Mouse (Mus musculus): ENCODE results near the gene Olfr1395.

- TF ChIP-seq GATA1 (IDR thresholded peaks at IDR 0.05; ENCODE audit: low read length) (no peak), TAL1 (IDR thresholded peaks at IDR 0.05; ENCODE audit: low read length) (no peak)
Observed at GRCm38 (mm10) chr11:49100409-49100808, 41.7 kb upstream of the Olfr1395 start.

Data from erythroblast, embryonic 14.5 days (primary cell).